Mouse (Mus musculus) stomach, embryonic 15.5 days (tissue): ENCODE measurements around the gene Camk2d. TPM values are rescaled to one million over a fixed set of nuclear protein-coding genes. Genes with fewer than 3 reads are reported as not detected.

Experiments used
- ATAC-seq: fragments of 200-750 bp; cut with Nextera tagmentation; 2 replicates; pipeline ENCODE4 v1.8.0; 2017; ENCODE audit warnings: low read depth, moderate number of reproducible peaks, moderate TSS enrichment; ENCODE audit not compliant: insufficient read depth, low FRiP score
- H3K27ac ChIP-seq: fragments of 300-500 bp; sonication (generic); 2 replicates; pipeline ENCODE4 v1.5.1; 2015; ENCODE audit warnings: mild to moderate bottlenecking, inconsistent platforms
- H3K27me3 ChIP-seq: fragments of 300-500 bp; sonication (generic); replicated peaks from 2 replicates; pipeline ENCODE4 v1.6.1; 2015; ENCODE audit warnings: inconsistent platforms
- H3K36me3 ChIP-seq: fragments of 300-500 bp; sonication (generic); 2 replicates; pipeline ENCODE4 v1.6.1; 2015; ENCODE audit warnings: inconsistent platforms
- H3K4me1 ChIP-seq: fragments of 300-500 bp; sonication (generic); 2 replicates; pipeline ENCODE4 v1.6.1; 2015; ENCODE audit warnings: inconsistent platforms
- H3K4me2 ChIP-seq: fragments of 300-500 bp; sonication (generic); 2 replicates; pipeline ENCODE4 v1.6.1; 2015; ENCODE audit warnings: mild to moderate bottlenecking, inconsistent platforms
- H3K4me3 ChIP-seq: fragments of 300-500 bp; sonication (generic); replicated peaks from 2 replicates; pipeline ENCODE4 v1.5.1; 2015; ENCODE audit warnings: inconsistent platforms
- H3K9ac ChIP-seq: fragments of 300-500 bp; sonication (generic); 2 replicates; pipeline ENCODE4 v1.6.1; 2015; ENCODE audit warnings: inconsistent platforms
- H3K9me3 ChIP-seq: fragments of 300-500 bp; sonication (generic); 2 replicates; pipeline ENCODE4 v1.6.1; 2016; ENCODE audit warnings: inconsistent platforms
- WGBS: fragments of 180-500 bp; shearing (Covaris S2); methylation state at CpG from one replicate; pipeline ENCODE4 v1.1.7; 2015; 5-methylcytosine and 5-hydroxymethylcytosine counted together
- polyA plus RNA-seq: library from polyadenylated mRNA; unstranded; fragments of >200 nt; fragmentation: Nextera tagmentation; extraction: Ambion mirVana; gene quantifications from 2 replicates; pipeline ENCODE4 v1.2.1, GENCODE M21; 2015

Gene Camk2d
- polyA plus RNA-seq, 1 experiment from 2014 or later, result 37.7 TPM

DNA sequence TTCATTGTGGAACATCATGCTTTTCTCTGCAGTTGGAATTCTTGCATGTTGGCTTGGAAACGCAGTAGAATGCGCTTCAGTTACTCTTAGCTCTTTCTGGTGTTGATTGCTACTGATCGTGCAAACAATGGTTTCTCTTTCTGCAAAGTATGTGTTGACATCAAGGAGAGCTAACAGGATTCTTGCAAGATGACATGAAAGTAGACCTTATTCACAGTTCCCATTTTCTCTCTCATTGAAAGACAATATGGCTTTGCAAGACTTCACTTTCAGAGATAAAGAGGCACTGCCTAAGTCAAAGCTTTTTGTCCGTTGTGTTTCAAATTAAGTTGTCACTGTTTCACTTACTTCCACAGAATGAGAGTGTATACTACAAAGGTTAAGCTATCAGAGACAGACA lies 210.0 kb downstream of the Camk2d start:
- 79% methylated on average over 4 of the region's 4 CpGs for WGBS
- H3K27ac ChIP-seq, result no peak overlapping the region
- no peaks in the 10 kb centered on the region; the same call in 1 of the 2 replicates for H3K36me3 ChIP-seq
- no peak overlapping the region for H3K9ac ChIP-seq
- no peaks in the 10 kb centered on the region for H3K27me3 ChIP-seq
- no peak overlapping the region for H3K4me3 ChIP-seq
- H3K4me2 ChIP-seq, result no peak overlapping the region
- no peaks in the 10 kb centered on the region for H3K4me1 ChIP-seq
- no peak for ATAC-seq
- H3K9me3 ChIP-seq, result no peaks in the 10 kb centered on the region

DNA sequence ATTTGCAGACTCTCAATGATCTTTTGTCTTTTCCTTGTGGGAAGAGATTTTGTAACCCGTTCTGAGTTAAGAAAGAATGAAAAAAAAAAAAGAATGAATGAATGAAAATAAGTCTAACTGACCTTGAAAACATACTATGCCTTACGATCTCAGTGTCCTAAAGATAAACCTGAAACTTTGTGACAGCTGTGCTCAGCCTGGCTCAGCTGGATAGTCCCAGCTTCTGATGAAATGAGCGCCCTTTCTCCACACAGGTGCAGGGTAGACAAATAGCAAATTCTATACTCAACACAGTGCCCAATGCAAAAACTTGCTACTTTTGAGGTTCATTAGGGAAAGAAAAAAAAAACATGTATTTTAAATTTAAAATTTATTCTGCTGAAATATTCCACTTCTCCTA lies 213.8 kb downstream of the Camk2d start:
- no peak overlapping the region for H3K9ac ChIP-seq
- ATAC-seq, result no peak
- no peaks in the 10 kb centered on the region for H3K4me1 ChIP-seq
- no peak overlapping the region for H3K27ac ChIP-seq
- no peaks in the 10 kb centered on the region for H3K27me3 ChIP-seq
- no peaks in the 10 kb centered on the region for H3K36me3 ChIP-seq
- no peaks in the 10 kb centered on the region for H3K9me3 ChIP-seq
- no peak overlapping the region for H3K4me2 ChIP-seq
- no peak overlapping the region for H3K4me3 ChIP-seq
- WGBS, result 68% methylated on average over 3 of the region's 3 CpGs

DNA sequence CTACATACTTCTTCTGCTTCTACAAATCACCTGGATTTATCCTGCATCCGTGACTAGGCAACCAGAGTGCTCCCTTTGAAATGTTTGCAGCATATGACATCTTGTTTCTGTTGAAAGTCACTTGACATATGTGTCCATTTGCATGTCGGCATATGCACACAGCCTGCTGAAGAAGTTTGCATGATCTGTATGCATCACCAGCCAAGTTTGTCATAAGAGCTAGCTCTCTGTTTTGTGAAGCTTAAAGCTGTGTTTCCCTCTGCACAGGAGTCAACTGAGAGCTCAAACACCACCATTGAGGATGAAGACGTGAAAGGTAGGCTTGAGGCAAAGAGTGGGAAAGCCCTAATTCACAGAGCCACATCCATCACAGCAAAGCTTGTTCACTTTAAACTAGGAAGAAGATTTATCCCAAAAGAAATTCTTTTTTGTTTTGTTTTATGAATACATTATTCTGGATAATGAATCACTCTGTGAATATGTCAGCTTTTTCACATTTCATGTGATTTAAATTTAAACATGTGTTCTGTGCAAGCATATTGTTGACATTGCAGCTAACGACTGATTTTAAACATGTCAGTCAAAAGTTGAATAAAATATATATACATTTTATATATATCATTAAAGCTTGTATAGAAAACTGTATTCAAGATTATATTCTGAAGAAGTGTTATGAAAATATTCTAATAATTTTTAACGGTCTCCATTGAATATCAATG lies 214.4 kb downstream of the Camk2d start:
- H3K36me3 ChIP-seq, result no peaks in the 10 kb centered on the region
- H3K27ac ChIP-seq, result no peak overlapping the region
- no peak overlapping the region for H3K4me3 ChIP-seq
- H3K27me3 ChIP-seq, result no peaks in the 10 kb centered on the region
- H3K9ac ChIP-seq, result no peak overlapping the region
- no peaks in the 10 kb centered on the region for H3K9me3 ChIP-seq
- H3K4me1 ChIP-seq, result no peaks in the 10 kb centered on the region
- no peak overlapping the region for H3K4me2 ChIP-seq
- WGBS, result 58% methylated on average over 5 of the region's 5 CpGs
- no peak for ATAC-seq

DNA sequence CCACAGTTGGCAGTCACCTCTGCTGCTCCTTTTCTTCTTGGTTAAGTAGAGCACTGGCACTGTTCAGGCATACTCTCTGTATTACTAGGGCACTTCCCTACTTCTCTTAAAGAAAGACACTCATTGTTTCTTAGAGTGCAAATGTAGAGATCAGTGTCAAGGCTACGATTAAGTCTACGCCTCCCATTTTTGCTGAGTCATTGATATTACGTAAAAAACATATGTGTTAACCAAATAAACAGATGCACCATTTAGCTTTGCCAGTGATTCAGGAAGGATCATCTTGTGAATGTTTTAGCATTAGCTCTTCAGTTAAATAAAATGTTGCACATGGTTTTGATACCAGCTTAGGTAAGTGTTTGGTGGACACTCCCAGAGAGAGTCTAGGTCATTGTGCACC lies 215.5 kb downstream of the Camk2d start:
- H3K27ac ChIP-seq, result no peak overlapping the region
- H3K36me3 ChIP-seq, result no peaks in the 10 kb centered on the region
- H3K4me1 ChIP-seq, result no peaks in the 10 kb centered on the region
- no peaks in the 10 kb centered on the region for H3K9me3 ChIP-seq
- H3K4me2 ChIP-seq, result no peak overlapping the region
- no peak overlapping the region for H3K4me3 ChIP-seq
- WGBS, result 77% methylated on average over 3 of the region's 3 CpGs
- H3K9ac ChIP-seq, result no peak overlapping the region
- ATAC-seq, result no peak
- no peaks in the 10 kb centered on the region for H3K27me3 ChIP-seq

DNA sequence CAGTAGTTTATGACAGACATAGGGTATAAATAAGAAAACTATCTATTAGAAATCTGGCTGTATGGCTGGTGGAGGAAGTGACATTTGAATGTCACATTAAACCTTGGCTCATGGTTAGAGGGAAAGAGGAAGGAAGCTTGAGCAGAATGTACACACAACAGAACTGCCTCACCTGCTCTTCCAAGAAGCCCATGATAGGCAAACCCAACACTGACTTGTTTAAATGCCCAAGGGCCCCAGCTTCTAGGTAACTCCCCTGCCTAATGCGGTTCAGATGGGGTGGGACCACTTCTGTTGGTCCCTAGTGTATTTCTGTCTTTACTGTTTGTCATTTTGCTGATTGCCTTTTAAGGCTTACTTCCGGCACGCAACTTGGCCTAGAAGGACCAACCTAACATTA lies 226.3 kb downstream of the Camk2d start:
- H3K36me3 ChIP-seq, result no peaks in the 10 kb centered on the region
- no peak for ATAC-seq
- H3K27me3 ChIP-seq, result no peaks in the 10 kb centered on the region
- H3K4me3 ChIP-seq, result no peak overlapping the region
- no peak overlapping the region for H3K9ac ChIP-seq
- H3K4me1 ChIP-seq, result no peaks in the 10 kb centered on the region
- H3K4me2 ChIP-seq, result no peak overlapping the region
- WGBS, result 91% methylated on average over 3 of the region's 3 CpGs
- no peak overlapping the region for H3K27ac ChIP-seq
- no peaks in the 10 kb centered on the region for H3K9me3 ChIP-seq

DNA sequence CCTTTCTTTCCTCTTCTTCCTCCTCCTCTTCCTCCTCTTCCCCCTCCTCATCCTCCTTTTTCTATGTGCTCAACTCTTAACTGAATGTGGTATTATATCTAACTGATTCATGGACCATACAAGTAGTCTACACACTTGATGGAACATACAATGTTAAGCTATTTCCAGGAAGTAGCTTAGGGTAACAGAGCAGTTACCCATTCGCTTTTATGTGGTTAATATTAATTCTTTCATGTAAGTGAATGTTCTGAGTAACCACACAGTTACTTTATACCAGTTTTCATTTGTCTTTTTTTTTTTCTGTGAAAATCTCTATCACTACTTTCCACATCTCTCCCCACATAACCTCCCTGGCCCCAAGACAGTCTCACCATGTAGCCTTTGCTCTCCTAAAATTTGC lies 228.8 kb downstream of the Camk2d start:
- no peak overlapping the region for H3K4me2 ChIP-seq
- no peak for ATAC-seq
- 91% methylated on average over 1 of the region's 1 CpGs for WGBS
- H3K36me3 ChIP-seq, result no peaks in the 10 kb centered on the region
- H3K4me1 ChIP-seq, result no peaks in the 10 kb centered on the region
- no peak overlapping the region for H3K4me3 ChIP-seq
- no peak overlapping the region for H3K27ac ChIP-seq
- H3K27me3 ChIP-seq, result no peaks in the 10 kb centered on the region
- H3K9ac ChIP-seq, result no peak overlapping the region
- no peaks in the 10 kb centered on the region for H3K9me3 ChIP-seq

DNA sequence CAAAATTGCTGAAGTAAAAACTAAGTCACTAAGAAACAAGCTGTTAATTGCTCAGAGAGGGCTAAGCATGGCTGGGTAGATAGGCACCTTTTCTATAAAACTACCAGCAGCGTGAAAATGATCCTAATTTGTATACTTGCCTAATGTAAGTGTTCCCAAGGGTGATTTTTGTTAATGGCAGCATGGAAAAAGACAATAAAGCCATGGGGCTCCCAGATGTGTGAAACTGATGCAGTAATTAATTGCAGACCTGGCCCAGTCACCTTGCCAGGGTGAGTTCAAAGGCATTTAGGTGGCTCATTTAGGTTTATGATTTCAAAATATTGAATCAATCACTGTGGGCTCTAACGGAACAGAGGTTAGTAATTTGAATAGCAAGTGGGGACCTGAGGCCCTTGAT lies 230.1 kb downstream of the Camk2d start:
- Histone ChIP-seq H3K9ac (no peak overlapping the region), H3K4me3 (no peak overlapping the region), H3K4me2 (no peak overlapping the region), H3K27ac (no peak overlapping the region), H3K4me1 (no peaks in the 10 kb centered on the region), H3K36me3 (no peaks in the 10 kb centered on the region), H3K27me3 (no peaks in the 10 kb centered on the region), H3K9me3 (no peaks in the 10 kb centered on the region)
- no peak for ATAC-seq
- WGBS, result 74% methylated on average over 2 of the region's 2 CpGs

DNA sequence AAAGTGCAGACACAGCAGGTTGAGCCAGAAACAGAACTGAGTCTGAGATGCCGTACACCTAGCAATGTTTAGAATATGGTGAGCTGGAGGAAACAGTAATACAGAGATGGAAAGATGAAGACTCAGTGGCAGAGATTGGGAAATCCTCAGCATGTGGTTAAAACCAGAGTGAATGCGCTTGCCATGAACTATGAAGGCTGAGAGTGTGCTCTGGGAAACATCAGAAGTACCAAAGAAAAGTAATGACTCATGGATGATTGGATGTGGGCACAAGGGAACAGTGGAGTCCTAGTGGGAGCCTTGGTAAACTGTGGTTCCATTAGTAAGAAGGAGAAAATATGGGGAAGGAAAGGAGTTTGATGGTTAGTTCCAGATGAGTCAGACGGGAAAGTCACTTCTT lies 231.8 kb downstream of the Camk2d start:
- Histone ChIP-seq H3K4me2 (no peak overlapping the region), H3K4me3 (no peak overlapping the region), H3K36me3 (no peaks in the 10 kb centered on the region), H3K9ac (no peak overlapping the region), H3K9me3 (no peaks in the 10 kb centered on the region), H3K27me3 (no peaks in the 10 kb centered on the region), H3K27ac (no peak overlapping the region), H3K4me1 (no peaks in the 10 kb centered on the region)
- WGBS, result 86% methylated on average over 3 of the region's 3 CpGs
- no peak for ATAC-seq

DNA sequence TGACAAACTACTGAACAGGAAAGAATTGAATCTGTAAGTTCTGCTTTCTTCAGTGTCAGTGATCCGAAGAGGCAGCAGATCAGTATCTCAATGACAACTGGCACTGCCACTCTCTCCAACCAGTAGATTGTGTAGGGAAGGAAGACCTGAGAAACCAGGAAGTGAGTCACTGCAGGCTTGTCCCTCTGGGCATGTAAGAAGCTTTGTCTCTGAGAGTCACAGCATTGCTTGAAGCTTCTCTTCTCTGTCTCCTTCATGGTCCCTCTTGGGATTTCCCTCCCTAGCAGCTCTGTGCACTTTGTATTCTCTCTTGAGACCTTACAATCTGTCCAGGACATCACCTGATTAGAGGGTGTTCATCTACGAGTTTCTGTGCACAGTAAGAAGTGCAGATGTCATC lies 233.7 kb downstream of the Camk2d start:
- no peak for ATAC-seq
- H3K27ac ChIP-seq, result no peak overlapping the region
- no peaks in the 10 kb centered on the region for H3K36me3 ChIP-seq
- 72% methylated on average over 2 of the region's 2 CpGs for WGBS
- no peak overlapping the region for H3K4me3 ChIP-seq
- H3K4me2 ChIP-seq, result no peak overlapping the region
- H3K4me1 ChIP-seq, result no peaks in the 10 kb centered on the region
- no peaks in the 10 kb centered on the region for H3K27me3 ChIP-seq
- no peak overlapping the region for H3K9ac ChIP-seq
- H3K9me3 ChIP-seq, result no peaks in the 10 kb centered on the region

DNA sequence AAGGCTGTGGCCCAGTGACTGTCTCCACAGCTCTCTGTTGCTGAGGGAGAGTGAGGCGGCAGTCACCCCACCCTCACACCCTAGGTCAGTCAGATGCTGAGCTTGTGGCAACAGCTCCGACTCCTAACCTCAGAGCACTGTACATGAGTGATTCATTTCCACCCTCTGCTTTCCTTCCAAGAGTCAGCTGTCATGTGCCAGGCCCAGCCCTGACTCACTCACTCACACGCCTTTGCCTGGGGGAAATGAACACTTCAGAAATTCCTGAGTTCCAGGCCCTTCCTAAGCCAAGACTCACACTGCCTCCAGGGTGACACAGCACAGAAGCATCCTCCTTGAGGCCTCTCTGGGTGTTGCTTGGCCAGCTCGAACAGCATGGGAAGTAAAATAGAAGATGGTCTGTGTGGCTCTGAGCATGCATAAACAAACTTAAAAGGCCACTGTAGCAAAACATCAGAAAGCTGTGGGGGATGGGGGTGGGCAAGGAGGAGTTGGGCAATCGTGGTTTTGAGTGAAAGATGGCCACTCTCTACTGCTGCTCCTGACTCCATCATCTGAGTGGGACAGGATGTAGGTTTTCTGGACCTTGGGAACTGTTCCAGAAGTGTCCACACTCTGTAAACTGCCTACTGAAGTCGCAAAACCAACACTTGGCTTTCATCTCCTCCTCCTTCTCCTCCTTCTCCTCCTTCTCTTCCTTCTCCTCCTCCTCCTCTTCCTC lies 235.5 kb downstream of the Camk2d start:
- Histone ChIP-seq H3K4me3 (no peak overlapping the region), H3K27ac (no peak overlapping the region), H3K9me3 (no peaks in the 10 kb centered on the region), H3K4me2 (no peak overlapping the region), H3K36me3 (no peaks in the 10 kb centered on the region), H3K27me3 (no peaks in the 10 kb centered on the region), H3K9ac (no peak overlapping the region), H3K4me1 (no peaks in the 10 kb centered on the region)
- peak; percentile 71 for ATAC-seq
- WGBS, result 43% methylated on average over 6 of the region's 6 CpGs

DNA sequence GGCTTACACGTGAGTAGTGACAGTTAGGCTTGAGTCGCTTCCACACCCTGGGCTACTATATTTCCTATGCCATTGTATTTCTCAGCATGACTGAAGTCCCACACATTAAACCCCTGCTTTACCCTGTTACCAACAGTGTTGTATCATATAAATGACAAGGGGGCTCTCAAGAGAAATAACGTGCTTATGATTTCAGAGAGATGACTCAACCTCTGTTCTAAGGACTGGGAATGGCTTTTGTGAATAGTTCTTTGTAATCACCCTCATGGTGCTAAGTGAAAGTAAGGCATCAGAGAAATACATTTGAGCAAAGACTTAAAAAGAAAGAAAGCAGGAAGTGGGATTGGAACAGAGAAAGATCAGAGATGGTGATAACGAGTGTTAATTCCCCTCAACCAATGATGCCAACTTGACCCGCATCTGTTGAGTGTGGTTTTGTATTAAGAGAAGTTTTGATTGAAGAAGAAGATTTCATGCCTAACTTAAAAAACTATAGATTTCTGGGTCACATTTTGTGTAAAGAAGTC lies 238.6 kb downstream of the Camk2d start:
- Histone ChIP-seq H3K9ac (no peak overlapping the region), H3K4me3 (no peak overlapping the region), H3K4me2 (no peak overlapping the region), H3K4me1 (no peaks in the 10 kb centered on the region), H3K27me3 (no peaks in the 10 kb centered on the region), H3K36me3 (no peaks in the 10 kb centered on the region), H3K27ac (no peak overlapping the region), H3K9me3 (no peaks in the 10 kb centered on the region)
- WGBS, result 80% methylated on average over 5 of the region's 5 CpGs
- no peak for ATAC-seq

DNA sequence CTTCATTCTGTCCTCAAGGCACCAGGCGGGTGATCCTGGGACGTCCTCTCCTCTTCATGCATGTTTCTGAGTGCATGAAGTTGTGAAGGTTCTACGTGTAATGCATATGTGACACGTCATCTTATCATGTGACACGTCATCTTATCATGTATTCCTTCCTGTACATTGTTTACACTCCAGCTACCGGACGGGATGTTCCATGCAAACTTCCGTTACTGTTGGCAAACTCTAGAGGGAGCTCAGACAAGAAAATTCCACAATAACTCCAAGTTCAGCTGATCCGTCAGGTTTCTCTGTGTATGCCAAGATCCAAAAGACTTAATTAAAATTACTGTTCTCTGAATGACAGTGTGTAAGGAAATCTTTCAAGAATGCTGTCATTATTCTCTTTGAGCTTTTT lies 246.7 kb downstream of the Camk2d start:
- H3K4me3 ChIP-seq, result no peak overlapping the region
- no peaks in the 10 kb centered on the region for H3K27me3 ChIP-seq
- ATAC-seq, result no peak
- no peaks in the 10 kb centered on the region for H3K9me3 ChIP-seq
- no peaks in the 10 kb centered on the region for H3K4me1 ChIP-seq
- no peak overlapping the region for H3K27ac ChIP-seq
- H3K9ac ChIP-seq, result no peak overlapping the region
- WGBS, result 67% methylated on average over 9 of the region's 9 CpGs
- no peak overlapping the region for H3K4me2 ChIP-seq
- 0 out of 2 replicates have a peak, but pooled peaks cover 3% of the 10 kb centered on the region for H3K36me3 ChIP-seq
